Mouse (Mus musculus): ENCODE data around the gene Tlcd2. TPM values are rescaled to one million over a fixed set of nuclear protein-coding genes. Genes with fewer than 3 reads are reported as not detected.

Gene Tlcd2
- polyA plus RNA-seq (2017; shearing (Covaris generic)), result 10 to 100 TPM in 1 of 2 experiments, 1 to 10 TPM in 1; 4.4 to 11.1 TPM

GRCm38 (mm10) chr11:75460844-75461742 is at the start of gene Tlcd2:
Gene Tlcd2, plus strand, starts transcription at chr11:75461715.

GRCm38 (mm10) chr11:75422013-75422792 is 39.3 kb upstream of the Tlcd2 start, which contains the start of gene Serpinf1:
Gene Serpinf1, minus strand, starts transcription at chr11:75422701.

DNA sequence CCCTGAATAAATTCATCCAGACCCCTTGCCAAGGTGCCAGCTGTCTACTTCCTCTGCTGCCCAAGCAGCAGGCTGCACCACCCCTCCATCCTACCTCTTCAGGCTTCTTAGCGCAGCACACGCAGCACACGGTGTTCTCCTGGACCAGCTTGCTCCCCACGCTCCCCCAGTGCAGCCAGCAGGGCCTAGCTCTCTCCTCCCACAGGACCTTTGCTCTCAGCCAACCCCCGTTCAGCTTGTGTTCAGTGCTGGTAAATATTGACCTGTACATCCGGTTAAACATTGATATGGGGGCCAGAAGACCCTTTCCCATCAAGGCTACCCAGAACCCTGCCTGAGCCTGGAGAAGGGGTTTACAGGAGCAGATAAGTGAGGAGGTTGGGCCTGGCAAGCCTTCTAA is 22.2 kb upstream of the Tlcd2 start, which contains the start of gene Serpinf2:
Serpinf2 (minus strand) TSS at position 229 of the 400 bp plus-strand sequence.

GRCm38 (mm10) chr11:75453991-75454930 is 7.3 kb upstream of the Tlcd2 start, which contains the start of gene Wdr81:
Gene Wdr81, minus strand, starts transcription at chr11:75454717.

DNA sequence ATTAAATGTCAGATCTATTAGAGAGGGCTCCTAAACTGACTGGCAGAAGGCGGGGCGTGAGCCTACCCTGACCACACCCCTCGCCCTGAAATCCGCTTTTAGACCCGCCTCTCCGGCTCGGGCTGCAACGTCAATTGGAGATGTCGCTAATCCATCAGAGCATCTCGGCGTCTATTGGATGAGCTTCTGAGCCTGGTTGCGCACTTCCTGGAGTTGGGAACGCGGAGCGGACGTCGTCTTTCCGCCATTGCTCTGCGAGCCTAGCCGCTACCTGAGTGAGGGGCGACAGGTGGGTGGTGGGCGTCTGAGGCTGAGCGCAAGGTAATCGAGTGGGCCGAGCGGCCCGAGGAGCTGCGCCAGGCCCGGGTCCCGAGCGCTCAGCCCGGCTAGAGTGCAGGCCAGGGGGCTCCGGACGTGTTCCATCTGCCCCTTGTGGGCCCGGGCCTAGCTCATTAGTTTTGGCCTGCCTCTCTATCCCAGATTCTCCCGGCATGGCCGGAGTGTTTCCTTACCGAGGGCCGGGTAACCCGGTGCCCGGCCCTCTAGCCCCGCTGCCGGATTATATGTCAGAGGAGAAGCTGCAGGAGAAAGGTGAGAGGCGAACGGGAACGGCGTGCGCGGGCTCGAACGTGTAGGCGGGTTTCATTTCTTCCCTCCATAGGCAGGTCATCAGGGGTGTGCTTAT is 25.2 kb downstream of the Tlcd2 start, which contains the start of gene Prpf8:
Prpf8 (plus strand) TSS at position 216 of the 685 bp plus-strand sequence.

GRCm38 (mm10) chr11:75509741-75510626 is 48.5 kb downstream of the Tlcd2 start, which contains the start of gene Rilp:
Gene Rilp, plus strand, starts transcription at chr11:75510094.

GRCm38 (mm10) chr11:75513336-75513735 is 51.8 kb downstream of the Tlcd2 start, which contains the start of gene Scarf1:
Gene Scarf1, plus strand, starts transcription at chr11:75513540.

Other genes starting within 250 kb of the Tlcd2 start
- 100 to 1,000 TPM; 121 to 135 TPM for gene Rpa1, start 113.4 kb upstream of the Tlcd2 start, polyA plus RNA-seq (2017; shearing (Covaris generic))
- 10 to 100 TPM; 14.2 to 19.9 TPM for gene Smyd4, start 113.3 kb upstream of the Tlcd2 start, polyA plus RNA-seq (2017; shearing (Covaris generic))
- gene Serpinf1, start 39.0 kb upstream of the Tlcd2 start, polyA plus RNA-seq (2017; shearing (Covaris generic)), result 1 to 10 TPM; 3.9 to 5.6 TPM
- gene Serpinf2, start 22.1 kb upstream of the Tlcd2 start, polyA plus RNA-seq (2017; shearing (Covaris generic)), result under 1 TPM in 1 of 2 experiments, not detected in 1; 0.17 TPM
- 10 to 100 TPM; 13.6 to 14.9 TPM for gene Wdr81, start 7.0 kb upstream of the Tlcd2 start, polyA plus RNA-seq (2017; shearing (Covaris generic))
- gene Prpf8, start 25.1 kb downstream of the Tlcd2 start, polyA plus RNA-seq (2017; shearing (Covaris generic)), result 10 to 100 TPM; 50.5 to 54.7 TPM
- gene Rilp, start 48.4 kb downstream of the Tlcd2 start, polyA plus RNA-seq (2017; shearing (Covaris generic)), result under 1 TPM; 0.24 to 0.40 TPM
- 1 to 10 TPM; 1.2 to 5.0 TPM for gene Scarf1, start 51.8 kb downstream of the Tlcd2 start, polyA plus RNA-seq (2017; shearing (Covaris generic))
- 10 to 100 TPM; 34.3 to 47.3 TPM for gene Slc43a2, start 70.0 kb downstream of the Tlcd2 start, polyA plus RNA-seq (2017; shearing (Covaris generic))
- gene Pitpna, start 126.4 kb downstream of the Tlcd2 start, polyA plus RNA-seq (2017; shearing (Covaris generic)), result 100 to 1,000 TPM; 318 to 366 TPM
- gene Inpp5k, start 169.3 kb downstream of the Tlcd2 start, polyA plus RNA-seq (2017; shearing (Covaris generic)), result 100 to 1,000 TPM; 117 to 127 TPM
- 10 to 100 TPM; 40.1 to 45.4 TPM for gene Myo1c, start 188.8 kb downstream of the Tlcd2 start, polyA plus RNA-seq (2017; shearing (Covaris generic))
- gene Crk, start 217.5 kb downstream of the Tlcd2 start, polyA plus RNA-seq (2017; shearing (Covaris generic)), result 10 to 100 TPM; 47.7 to 62.6 TPM